In genomic region chr3:116129259-116129738, GRCm38 (mm10) we compare ENCODE assay signal across 8 mouse cellular contexts. TPM values are rescaled to one million over a fixed set of nuclear protein-coding genes. Genes with fewer than 3 reads are reported as not detected.
DNase-seq lines count a peak whose midpoint lies in the region; ATAC-seq and TF ChIP-seq lines count a peak whose summit lies in the region.

TSS of gene Vcam1 (minus strand) at chr3:116129688.

- DNase-seq in thymus, postnatal 25 days = peak; percentile 1
- no peak for DNase-seq in thymus, adult 18-20 months
- peak; percentile 80 for DNase-seq in kidney, postnatal 0 days (ENCODE audit: low spot score)
- no peak for DNase-seq in liver, embryonic 13.5 days

- peaks cover 2% of the 10 kb centered on the region; the same call in 1 of the 2 replicates for H3K27me3 ChIP-seq in forebrain, embryonic 12.5 days
- no peaks in the 10 kb centered on the region for H3K27me3 ChIP-seq in heart, embryonic 16.5 days (ENCODE audit: control insufficient read depth, insufficient read depth, low read length)
- H3K27me3 ChIP-seq in kidney, postnatal 0 days (ENCODE audit: insufficient read depth, low read length) = no peaks in the 10 kb centered on the region
- no peaks in the 10 kb centered on the region for H3K27me3 ChIP-seq in liver, embryonic 13.5 days
- no peaks in the 10 kb centered on the region for H3K27me3 ChIP-seq in neural tube, embryonic 12.5 days (replicated peaks)

- H3K27ac ChIP-seq in forebrain, embryonic 12.5 days = peak within 1 kb of the TSS; percentile 87
- peak within 1 kb of the TSS; percentile 88 for H3K27ac ChIP-seq in heart, embryonic 16.5 days (ENCODE audit: low read length)
- H3K27ac ChIP-seq in kidney, postnatal 0 days = no peak within 1 kb of the TSS
- H3K27ac ChIP-seq in liver, embryonic 13.5 days = peak within 1 kb of the TSS; percentile 47; the same call in 1 of the 2 replicates
- no peak within 1 kb of the TSS for H3K27ac ChIP-seq in neural tube, embryonic 12.5 days

- no peak within 1 kb of the TSS for H3K9ac ChIP-seq in forebrain, embryonic 12.5 days
- peak within 1 kb of the TSS; percentile 85 for H3K9ac ChIP-seq in heart, embryonic 16.5 days (ENCODE audit: low read length)
- H3K9ac ChIP-seq in kidney, postnatal 0 days (ENCODE audit: low read depth, low read length) = peak within 1 kb of the TSS; percentile 49; the same call in 1 of the 2 replicates
- peak within 1 kb of the TSS; percentile 56 for H3K9ac ChIP-seq in liver, embryonic 13.5 days
- H3K9ac ChIP-seq in neural tube, embryonic 12.5 days = no peak within 1 kb of the TSS

- H3K4me3 ChIP-seq in forebrain, embryonic 12.5 days (replicated peaks) = peak within 1 kb of the TSS; percentile 33
- peak within 1 kb of the TSS; percentile 66 for H3K4me3 ChIP-seq in heart, embryonic 16.5 days (ENCODE audit: low read length)
- peak within 1 kb of the TSS; percentile 23 for H3K4me3 ChIP-seq in kidney, postnatal 0 days (replicated peaks; ENCODE audit: low read depth, low read length)
- peak within 1 kb of the TSS; percentile 50 for H3K4me3 ChIP-seq in liver, embryonic 13.5 days (replicated peaks)
- peak within 1 kb of the TSS; percentile 18 for H3K4me3 ChIP-seq in neural tube, embryonic 12.5 days

- H3K36me3 ChIP-seq in forebrain, embryonic 12.5 days (replicated peaks) = peaks cover 2% of the 10 kb centered on the region; the same call in 1 of the 2 replicates
- peaks cover 2% of the 10 kb centered on the region for H3K36me3 ChIP-seq in heart, embryonic 16.5 days (ENCODE audit: control insufficient read depth, insufficient read depth)
- no peaks in the 10 kb centered on the region for H3K36me3 ChIP-seq in kidney, postnatal 0 days (ENCODE audit: insufficient read depth, low read length)
- peaks cover 3% of the 10 kb centered on the region; the same call in 1 of the 2 replicates for H3K36me3 ChIP-seq in liver, embryonic 13.5 days
- H3K36me3 ChIP-seq in neural tube, embryonic 12.5 days = no peaks in the 10 kb centered on the region

- peak within 1 kb of the TSS; percentile 51 for H3K4me2 ChIP-seq in forebrain, embryonic 12.5 days
- H3K4me2 ChIP-seq in heart, embryonic 16.5 days (ENCODE audit: low read depth, low read length) = peak within 1 kb of the TSS; percentile 59
- peak within 1 kb of the TSS; percentile 57 for H3K4me2 ChIP-seq in kidney, postnatal 0 days (ENCODE audit: low read length)
- H3K4me2 ChIP-seq in liver, embryonic 13.5 days = peak within 1 kb of the TSS; percentile 43
- H3K4me2 ChIP-seq in neural tube, embryonic 12.5 days (replicated peaks) = peak within 1 kb of the TSS; percentile 43

- H3K9me3 ChIP-seq in forebrain, embryonic 12.5 days = no peaks in the 10 kb centered on the region
- H3K9me3 ChIP-seq in heart, embryonic 16.5 days (replicated peaks; ENCODE audit: control insufficient read depth, low read length) = no peaks in the 10 kb centered on the region
- H3K9me3 ChIP-seq in kidney, postnatal 0 days (replicated peaks; ENCODE audit: low read length) = no peaks in the 10 kb centered on the region
- no peaks in the 10 kb centered on the region for H3K9me3 ChIP-seq in liver, embryonic 13.5 days (replicated peaks)
- H3K9me3 ChIP-seq in neural tube, embryonic 12.5 days = no peaks in the 10 kb centered on the region

- ATAC-seq in forebrain, embryonic 12.5 days (ENCODE audit: low FRiP score) = peak; percentile 81
- peak; percentile 61 for ATAC-seq in heart, embryonic 16.5 days (replicated peaks; ENCODE audit: extremely low read depth, insufficient read depth, low FRiP score)
- no peak for ATAC-seq in kidney, postnatal 0 days (replicated peaks; ENCODE audit: low FRiP score, low read depth)
- no peak for ATAC-seq in liver, embryonic 13.5 days (ENCODE audit: low read depth)
- ATAC-seq in neural tube, embryonic 12.5 days (ENCODE audit: low FRiP score, low read depth) = peak; percentile 58
- ATAC-seq in monocyte, adult 5-6 weeks (replicated peaks; ENCODE audit: insufficient number of reproducible peaks, low FRiP score, low TSS enrichment, poor library complexity, severe bottlenecking) = no peak

- peaks cover 27% of the 10 kb centered on the region for H3K4me1 ChIP-seq in forebrain, embryonic 12.5 days
- H3K4me1 ChIP-seq in heart, embryonic 16.5 days (ENCODE audit: control insufficient read depth, insufficient read depth, low read length) = peaks cover 9% of the 10 kb centered on the region; the same call in 1 of the 2 replicates
- H3K4me1 ChIP-seq in kidney, postnatal 0 days (replicated peaks; ENCODE audit: insufficient read depth, low read length) = peaks cover 3% of the 10 kb centered on the region; the same call in 1 of the 2 replicates
- H3K4me1 ChIP-seq in liver, embryonic 13.5 days (replicated peaks) = no peaks in the 10 kb centered on the region
- H3K4me1 ChIP-seq in neural tube, embryonic 12.5 days = peaks cover 9% of the 10 kb centered on the region

- WGBS in forebrain, embryonic 12.5 days = 2% methylated on average over 9 of the region's 9 CpGs
- 4% methylated on average over 9 of the region's 9 CpGs for WGBS in heart, embryonic 16.5 days
- under 1% methylated on average over 9 of the region's 9 CpGs for WGBS in kidney, postnatal 0 days
- WGBS in liver, embryonic 13.5 days (ENCODE audit: insufficient replicate concordance) = 15% methylated on average over 9 of the region's 9 CpGs
- WGBS in neural tube, embryonic 12.5 days = 2% methylated on average over 9 of the region's 9 CpGs

- TF ChIP-seq CTCF in kidney, postnatal 0 days (IDR thresholded peaks at IDR 0.05; ENCODE audit: low read depth) = no peak

RNA-seq across cellular contexts. Expression of gene Vcam1, which starts in this region (rescaled TPM):
- polyA plus RNA-seq in forebrain, embryonic 12.5 days (2016; fragmentation: Nextera tagmentation; extraction: Ambion mirVana) = 37.2 and 38.3 TPM in 2 replicates
- polyA plus RNA-seq in heart, embryonic 16.5 days (2015; fragmentation: Nextera tagmentation; extraction: Ambion mirVana) = 94.8 and 97.3 TPM in 2 replicates
- polyA plus RNA-seq in kidney, postnatal 0 days (2015; fragmentation: Nextera tagmentation; extraction: Ambion mirVana) = 22.3 and 24.9 TPM in 2 replicates
- polyA plus RNA-seq in liver, embryonic 13.5 days (2015; fragmentation: Nextera tagmentation; extraction: Ambion mirVana) = 47.4 and 57.8 TPM in 2 replicates
- 41.9 and 51.0 TPM in 2 replicates for polyA plus RNA-seq in neural tube, embryonic 12.5 days (2016; fragmentation: Nextera tagmentation; extraction: Ambion mirVana)
- total RNA-seq in monocyte, adult 5-6 weeks (2017) = not detected in 3 replicates

Comparison
In these comparisons a context has a peak if more than half of its experiments do, and no peak if none do; other contexts are left out.
1. DNase-seq: peak in thymus, postnatal 25 days (single experiment) and kidney, postnatal 0 days (single experiment); none in thymus, adult 18-20 months (0 of 2) and liver, embryonic 13.5 days (single experiment).
2. ATAC-seq: peak in forebrain, embryonic 12.5 days (single experiment), heart, embryonic 16.5 days (single experiment) and neural tube, embryonic 12.5 days (single experiment); none in kidney, postnatal 0 days (single experiment), liver, embryonic 13.5 days (single experiment) and monocyte, adult 5-6 weeks (single experiment).
3. H3K27ac ChIP-seq: peak in forebrain, embryonic 12.5 days (single experiment), heart, embryonic 16.5 days (single experiment) and liver, embryonic 13.5 days (single experiment); none in kidney, postnatal 0 days (single experiment) and neural tube, embryonic 12.5 days (single experiment).
4. H3K9ac ChIP-seq: peak in heart, embryonic 16.5 days (single experiment), kidney, postnatal 0 days (single experiment) and liver, embryonic 13.5 days (single experiment); none in forebrain, embryonic 12.5 days (single experiment) and neural tube, embryonic 12.5 days (single experiment).
5. Peak in every context shown above with its lines, with median percentiles within 50 percentile points of each other: H3K4me2 ChIP-seq and H3K4me3 ChIP-seq.